In genomic region chr16:96222452-96222851, GRCm38 (mm10) we compare ENCODE assay signal across 26 mouse cellular contexts. TPM values are rescaled to one million over a fixed set of nuclear protein-coding genes. Genes with fewer than 3 reads are reported as not detected.
DNase-seq lines count a peak whose midpoint lies in the region; ATAC-seq and TF ChIP-seq lines count a peak whose summit lies in the region.
"Had no signal": no experiment of that assay in that cellular context is flagged by ENCODE, and none has a peak within 500 bp of the region (broad histone marks: within the 10 kb centered on the region; RNA-seq: fewer than 3 reads in every experiment).

No protein-coding gene starts in this region.

- no peaks in the 10 kb centered on the region for H3K9me3 ChIP-seq in heart, embryonic 10.5 days
- no peaks in the 10 kb centered on the region for H3K9me3 ChIP-seq in heart, embryonic 16.5 days (replicated peaks; ENCODE audit: control insufficient read depth, low read length)
- H3K9me3 ChIP-seq in intestine, embryonic 14.5 days (ENCODE audit: control insufficient read depth, low read length) = no peaks in the 10 kb centered on the region
- H3K9me3 ChIP-seq in intestine, postnatal 0 days (ENCODE audit: control insufficient read depth) = no peaks in the 10 kb centered on the region
- H3K9me3 ChIP-seq: embryonic facial prominence, embryonic 13.5 days; embryonic facial prominence, embryonic 15.5 days; forebrain, embryonic 10.5 days; forebrain, embryonic 12.5 days had no signal

- peak; percentile 72 for DNase-seq in heart, adult 11 months
- DNase-seq in heart, adult 18-20 months = no peak
- peak; percentile 54 for DNase-seq in heart, embryonic 10.5 days (ENCODE audit: low spot score)
- no peak for DNase-seq in heart, postnatal 25 days (ENCODE audit: low spot score)
- DNase-seq in heart, postnatal 14 days = no peak
- peak; percentile 4 for DNase-seq in intestine, embryonic 14.5 days (ENCODE audit: low spot score)
- DNase-seq: adrenal gland, adult 2 months; adrenal gland, postnatal 10 days; adrenal gland, postnatal 25 days; cerebellum, adult 11 months; cerebellum, adult 18-20 months; cerebellum, adult 8-10 months; cerebellum, adult 9-11 months; cerebellum, postnatal 14 days; cerebellum, postnatal 36 days; embryo, embryonic 11 days had no signal

- H3K4me1 ChIP-seq in heart, embryonic 10.5 days = 0 out of 2 replicates have a peak, but pooled peaks cover 4% of the 10 kb centered on the region
- peaks cover 21% of the 10 kb centered on the region for H3K4me1 ChIP-seq in heart, embryonic 16.5 days (ENCODE audit: control insufficient read depth, insufficient read depth, low read length)
- H3K4me1 ChIP-seq in intestine, embryonic 14.5 days (replicated peaks; ENCODE audit: control insufficient read depth, insufficient read depth, low read length) = no peaks in the 10 kb centered on the region
- no peaks in the 10 kb centered on the region for H3K4me1 ChIP-seq in intestine, postnatal 0 days (replicated peaks; ENCODE audit: control insufficient read depth, insufficient read depth, low read length)
- H3K4me1 ChIP-seq: embryonic facial prominence, embryonic 13.5 days; embryonic facial prominence, embryonic 15.5 days; forebrain, embryonic 10.5 days; forebrain, embryonic 12.5 days had no signal

- H3K4me3 ChIP-seq in heart, embryonic 10.5 days = no peak overlapping the region
- no peak overlapping the region for H3K4me3 ChIP-seq in heart, embryonic 16.5 days (ENCODE audit: low read length)
- no peak overlapping the region for H3K4me3 ChIP-seq in intestine, embryonic 14.5 days (ENCODE audit: low read depth, low read length)
- no peak overlapping the region for H3K4me3 ChIP-seq in intestine, postnatal 0 days (ENCODE audit: low read depth, low read length)
- H3K4me3 ChIP-seq: embryonic facial prominence, embryonic 13.5 days; embryonic facial prominence, embryonic 15.5 days; erythroblast, embryonic 14.5 days; forebrain, embryonic 10.5 days; forebrain, embryonic 12.5 days had no signal

- TF ChIP-seq CTCF in intestine, postnatal 0 days (IDR thresholded peaks at IDR 0.05; ENCODE audit: low read depth) = no peak

- H3K4me2 ChIP-seq in heart, embryonic 16.5 days (ENCODE audit: low read depth, low read length) = no peak overlapping the region
- no peak overlapping the region for H3K4me2 ChIP-seq in intestine, embryonic 14.5 days (ENCODE audit: low read length)
- H3K4me2 ChIP-seq in intestine, postnatal 0 days (replicated peaks; ENCODE audit: low read depth) = no peak overlapping the region
- H3K4me2 ChIP-seq: embryonic facial prominence, embryonic 13.5 days; embryonic facial prominence, embryonic 15.5 days; forebrain, embryonic 12.5 days had no signal

- no peak for ATAC-seq in heart, embryonic 16.5 days (replicated peaks; ENCODE audit: extremely low read depth, insufficient read depth, low FRiP score)
- ATAC-seq in intestine, embryonic 14.5 days (replicated peaks; ENCODE audit: low FRiP score, low TSS enrichment, low read depth) = no peak
- no peak for ATAC-seq in intestine, postnatal 0 days
- ATAC-seq: forebrain, embryonic 14.5 days had no signal

- no peaks in the 10 kb centered on the region for H3K27me3 ChIP-seq in heart, embryonic 10.5 days (ENCODE audit: insufficient read depth, poor library complexity, severe bottlenecking)
- H3K27me3 ChIP-seq in heart, embryonic 16.5 days (ENCODE audit: control insufficient read depth, insufficient read depth, low read length) = no peaks in the 10 kb centered on the region
- no peaks in the 10 kb centered on the region for H3K27me3 ChIP-seq in intestine, embryonic 14.5 days (replicated peaks; ENCODE audit: control insufficient read depth, insufficient read depth, low read length)
- no peaks in the 10 kb centered on the region for H3K27me3 ChIP-seq in intestine, postnatal 0 days (replicated peaks; ENCODE audit: control insufficient read depth, insufficient read depth, low read length)
- H3K27me3 ChIP-seq: embryonic facial prominence, embryonic 13.5 days; embryonic facial prominence, embryonic 15.5 days; forebrain, embryonic 12.5 days had no signal

- intact Hi-C loops in heart, postnatal 25 days (cut with DNase I) = no loop called here
- intact Hi-C loops in heart, postnatal 14 days (cut with DNase I) = no loop called here

- H3K27ac ChIP-seq in heart, embryonic 10.5 days = no peak overlapping the region
- peak overlapping the region; percentile 12 for H3K27ac ChIP-seq in heart, embryonic 16.5 days (ENCODE audit: low read length)
- no peak overlapping the region for H3K27ac ChIP-seq in intestine, embryonic 14.5 days (ENCODE audit: low read depth)
- no peak overlapping the region for H3K27ac ChIP-seq in intestine, postnatal 0 days (ENCODE audit: low read depth, low read length)
- H3K27ac ChIP-seq: embryonic facial prominence, embryonic 13.5 days; embryonic facial prominence, embryonic 15.5 days; forebrain, embryonic 10.5 days; forebrain, embryonic 12.5 days had no signal

- H3K36me3 ChIP-seq in heart, embryonic 10.5 days = peaks cover 77% of the 10 kb centered on the region
- peaks cover 25% of the 10 kb centered on the region for H3K36me3 ChIP-seq in heart, embryonic 16.5 days (ENCODE audit: control insufficient read depth, insufficient read depth)
- H3K36me3 ChIP-seq in intestine, embryonic 14.5 days (ENCODE audit: control insufficient read depth, insufficient read depth, low read length) = no peaks in the 10 kb centered on the region
- no peaks in the 10 kb centered on the region for H3K36me3 ChIP-seq in intestine, postnatal 0 days (ENCODE audit: control insufficient read depth, insufficient read depth)
- H3K36me3 ChIP-seq: embryonic facial prominence, embryonic 13.5 days; embryonic facial prominence, embryonic 15.5 days; forebrain, embryonic 10.5 days; forebrain, embryonic 12.5 days had no signal

- WGBS in heart, embryonic 10.5 days = 79% methylated on average over 1 of the region's 1 CpGs
- 63% methylated on average over 1 of the region's 1 CpGs for WGBS in heart, embryonic 16.5 days
- 69% methylated on average over 1 of the region's 1 CpGs for WGBS in intestine, embryonic 14.5 days
- 79% methylated on average over 1 of the region's 1 CpGs for WGBS in intestine, postnatal 0 days

- no peak overlapping the region for H3K9ac ChIP-seq in heart, embryonic 16.5 days (ENCODE audit: low read length)
- H3K9ac ChIP-seq in intestine, embryonic 14.5 days (ENCODE audit: low read length) = no peak overlapping the region
- no peak overlapping the region for H3K9ac ChIP-seq in intestine, postnatal 0 days (ENCODE audit: low read depth, low read length)
- H3K9ac ChIP-seq: embryonic facial prominence, embryonic 13.5 days; embryonic facial prominence, embryonic 15.5 days; forebrain, embryonic 12.5 days had no signal

RNA-seq across cellular contexts. Expression of gene B3galt5, which starts 13.1 kb away (rescaled TPM):
- total RNA-seq in heart, adult 18-20 months (2021) = not detected
- 0.04 TPM in 1 of 2 replicates, not detected in the other for polyA plus RNA-seq in heart, embryonic 10.5 days (2016; fragmentation: Nextera tagmentation; extraction: Ambion mirVana)
- not detected for total RNA-seq in heart, postnatal 25 days (2021)
- polyA plus RNA-seq in heart, embryonic 16.5 days (2015; fragmentation: Nextera tagmentation; extraction: Ambion mirVana) = 0.39 and 0.70 TPM in 2 replicates
- under 1 TPM in 1 of 2 experiments, not detected in 1; 0.10 TPM for total RNA-seq in heart, postnatal 14 days (2021)
- 1.4 and 1.7 TPM in 2 replicates for polyA plus RNA-seq in intestine, embryonic 14.5 days (2014; fragmentation: Nextera tagmentation; extraction: Ambion mirVana)
- 0.41 and 0.46 TPM in 2 replicates for polyA plus RNA-seq in intestine, postnatal 0 days (2015; fragmentation: Nextera tagmentation; extraction: Ambion mirVana)
- total RNA-seq: ES-E14, MEL had no signal
- polyA plus RNA-seq: erythroblast, embryonic 14.5 days had no signal

RNA-seq across cellular contexts. Expression of gene Sh3bgr, which starts 22.2 kb away (rescaled TPM):
- total RNA-seq in heart, adult 18-20 months (2021) = 100 to 1,000 TPM; 287 to 304 TPM
- 465 and 713 TPM in 2 replicates for polyA plus RNA-seq in heart, embryonic 10.5 days (2016; fragmentation: Nextera tagmentation; extraction: Ambion mirVana)
- total RNA-seq in heart, postnatal 25 days (2021) = 100 to 1,000 TPM; 413 to 439 TPM
- polyA plus RNA-seq in heart, embryonic 16.5 days (2015; fragmentation: Nextera tagmentation; extraction: Ambion mirVana) = 523 and 531 TPM in 2 replicates
- total RNA-seq in heart, postnatal 14 days (2021) = 100 to 1,000 TPM; 569 to 662 TPM
- 29.7 and 30.9 TPM in 2 replicates for polyA plus RNA-seq in intestine, embryonic 14.5 days (2014; fragmentation: Nextera tagmentation; extraction: Ambion mirVana)
- 25.6 and 28.0 TPM in 2 replicates for polyA plus RNA-seq in intestine, postnatal 0 days (2015; fragmentation: Nextera tagmentation; extraction: Ambion mirVana)
- polyA plus RNA-seq: erythroblast, embryonic 14.5 days had no signal

RNA-seq across cellular contexts. Expression of gene Lca5l, which starts 30.4 kb away (rescaled TPM):
- total RNA-seq in heart, adult 18-20 months (2021) = under 1 TPM; 0.45 to 0.59 TPM
- polyA plus RNA-seq in heart, embryonic 10.5 days (2016; fragmentation: Nextera tagmentation; extraction: Ambion mirVana) = 1.3 TPM in 2 replicates
- under 1 TPM; 0.47 to 0.61 TPM for total RNA-seq in heart, postnatal 25 days (2021)
- polyA plus RNA-seq in heart, embryonic 16.5 days (2015; fragmentation: Nextera tagmentation; extraction: Ambion mirVana) = 1.2 TPM in 2 replicates
- total RNA-seq in heart, postnatal 14 days (2021) = under 1 TPM; 0.71 to 0.91 TPM
- 1.1 and 1.2 TPM in 2 replicates for polyA plus RNA-seq in intestine, embryonic 14.5 days (2014; fragmentation: Nextera tagmentation; extraction: Ambion mirVana)
- polyA plus RNA-seq in intestine, postnatal 0 days (2015; fragmentation: Nextera tagmentation; extraction: Ambion mirVana) = 0.44 and 0.59 TPM in 2 replicates
- polyA plus RNA-seq: erythroblast, embryonic 14.5 days had no signal

Comparison
In these comparisons a context has a peak if more than half of its experiments do, and no peak if none do; other contexts are left out.
1. DNase-seq: peak in heart, adult 11 months (single experiment), heart, embryonic 10.5 days (single experiment) and intestine, embryonic 14.5 days (single experiment); none in heart, adult 18-20 months (0 of 2), heart, postnatal 25 days (single experiment) and heart, postnatal 14 days (0 of 2).
2. RNA of gene Sh3bgr, which starts 22.2 kb away (polyA plus RNA-seq): 523 to 531 TPM in heart, embryonic 16.5 days and 465 to 713 TPM in heart, embryonic 10.5 days; 29.7 to 30.9 TPM in intestine, embryonic 14.5 days and 25.6 to 28.0 TPM in intestine, postnatal 0 days; every median in the first group is over 10 times any median in the second.